Mouse (Mus musculus) midbrain, embryonic 13.5 days (tissue): ENCODE results near the gene Hhat. TPM values are rescaled to one million over a fixed set of nuclear protein-coding genes. Genes with fewer than 3 reads are reported as not detected.

Experiments
- ATAC-seq: fragments of 200-750 bp; cut with Nextera tagmentation; 2 replicates; pipeline ENCODE4 v1.8.0; 2017; ENCODE audit warnings: mild to moderate bottlenecking, moderate TSS enrichment, moderate library complexity
- H3K27ac ChIP-seq: fragments of 300-500 bp; sonication (generic); 2 replicates; pipeline ENCODE4 v1.5.1; 2015; ENCODE audit warnings: inconsistent platforms, mild to moderate bottlenecking, moderate library complexity
- H3K27me3 ChIP-seq: fragments of 300-500 bp; sonication (generic); 2 replicates; pipeline ENCODE4 v1.6.1; 2015; ENCODE audit warnings: mild to moderate bottlenecking, inconsistent platforms
- H3K36me3 ChIP-seq: fragments of 300-500 bp; sonication (generic); 2 replicates; pipeline ENCODE4 v1.6.1; 2015; ENCODE audit warnings: mild to moderate bottlenecking, inconsistent platforms
- H3K4me1 ChIP-seq: fragments of 300-500 bp; sonication (generic); replicated peaks from 2 replicates; pipeline ENCODE4 v1.6.1; 2015; ENCODE audit warnings: inconsistent platforms
- H3K4me2 ChIP-seq: fragments of 300-500 bp; sonication (generic); replicated peaks from 2 replicates; pipeline ENCODE4 v1.6.1; 2015; ENCODE audit warnings: moderate library complexity, mild to moderate bottlenecking, inconsistent platforms
- H3K4me3 ChIP-seq: fragments of 300-500 bp; sonication (generic); replicated peaks from 2 replicates; pipeline ENCODE4 v1.5.1; 2015; ENCODE audit warnings: mild to moderate bottlenecking, inconsistent platforms
- H3K9ac ChIP-seq: fragments of 300-500 bp; sonication (generic); replicated peaks from 2 replicates; pipeline ENCODE4 v1.6.1; 2015; ENCODE audit warnings: mild to moderate bottlenecking, inconsistent platforms
- H3K9me3 ChIP-seq: fragments of 300-500 bp; sonication (generic); 2 replicates; pipeline ENCODE4 v1.6.1; 2016; ENCODE audit warnings: mild to moderate bottlenecking, inconsistent platforms
- WGBS: fragments of 180-500 bp; shearing (Covaris S2); methylation state at CpG from one replicate; pipeline ENCODE4 v1.1.7; 2015; 5-methylcytosine and 5-hydroxymethylcytosine counted together
- polyA plus RNA-seq: library from polyadenylated mRNA; unstranded; fragments of >200 nt; fragmentation: Nextera tagmentation; extraction: Ambion mirVana; gene quantifications from 2 replicates; pipeline ENCODE4 v1.2.1, GENCODE M21; 2015

The Hhat gene
- polyA plus RNA-seq, 1 experiment from 2014 or later: 5.9 TPM

DNA sequence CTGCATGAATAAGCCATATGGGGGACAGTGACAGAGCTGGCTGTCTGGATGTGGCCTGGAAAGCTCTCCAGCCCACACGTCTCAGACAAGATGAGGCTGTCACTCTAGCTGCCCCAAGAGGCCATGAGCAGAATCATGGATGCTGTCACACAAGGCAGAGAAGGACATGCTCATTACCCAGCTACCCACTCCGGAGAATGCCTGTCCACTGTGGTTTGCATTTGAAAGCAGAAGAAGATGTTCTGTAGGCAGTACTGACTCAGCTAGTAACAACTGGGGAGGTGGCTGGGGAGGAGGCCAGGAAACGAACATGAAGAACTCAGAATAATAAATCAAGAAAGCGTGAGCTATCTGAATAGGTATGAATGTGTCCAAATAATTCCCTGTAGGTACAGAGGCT is 215.5 kb downstream of the Hhat start:
- no peak overlapping the region for H3K27ac ChIP-seq
- H3K36me3 ChIP-seq: no peaks in the 10 kb centered on the region
- no peak overlapping the region for H3K4me2 ChIP-seq
- no peaks in the 10 kb centered on the region for H3K9me3 ChIP-seq
- no peak overlapping the region for H3K9ac ChIP-seq
- H3K27me3 ChIP-seq: no peaks in the 10 kb centered on the region
- peaks cover 20% of the 10 kb centered on the region for H3K4me1 ChIP-seq
- no peak overlapping the region for H3K4me3 ChIP-seq
- ATAC-seq: no peak
- 50% methylated on average over 4 of the region's 4 CpGs for WGBS

DNA sequence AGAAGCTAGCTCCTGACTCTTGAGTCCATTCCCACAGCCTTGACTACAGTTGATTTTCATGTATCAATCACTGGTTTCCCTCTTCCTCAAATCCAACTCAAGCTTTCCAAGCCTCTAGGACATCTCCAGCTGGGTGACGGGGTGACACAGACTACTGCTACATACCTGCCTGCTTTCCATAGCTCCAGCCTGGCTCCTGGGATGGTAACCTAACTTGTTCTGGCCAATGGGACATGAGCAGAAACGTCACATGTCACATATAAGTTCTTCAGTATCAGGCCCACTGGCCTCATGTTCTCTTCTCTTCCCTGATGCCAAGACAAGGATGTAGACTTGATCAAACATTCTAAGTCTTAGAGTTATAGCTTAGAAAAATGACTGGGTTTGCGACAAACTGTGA is 220.5 kb downstream of the Hhat start:
- ATAC-seq: no peak
- no peak overlapping the region for H3K9ac ChIP-seq
- no peaks in the 10 kb centered on the region for H3K27me3 ChIP-seq
- H3K9me3 ChIP-seq: no peaks in the 10 kb centered on the region
- H3K4me2 ChIP-seq: no peak overlapping the region
- peaks cover 6% of the 10 kb centered on the region; the same call in 1 of the 2 replicates for H3K4me1 ChIP-seq
- no peaks in the 10 kb centered on the region for H3K36me3 ChIP-seq
- no peak overlapping the region for H3K27ac ChIP-seq
- no peak overlapping the region for H3K4me3 ChIP-seq
- 95% methylated on average over 3 of the region's 3 CpGs for WGBS

DNA sequence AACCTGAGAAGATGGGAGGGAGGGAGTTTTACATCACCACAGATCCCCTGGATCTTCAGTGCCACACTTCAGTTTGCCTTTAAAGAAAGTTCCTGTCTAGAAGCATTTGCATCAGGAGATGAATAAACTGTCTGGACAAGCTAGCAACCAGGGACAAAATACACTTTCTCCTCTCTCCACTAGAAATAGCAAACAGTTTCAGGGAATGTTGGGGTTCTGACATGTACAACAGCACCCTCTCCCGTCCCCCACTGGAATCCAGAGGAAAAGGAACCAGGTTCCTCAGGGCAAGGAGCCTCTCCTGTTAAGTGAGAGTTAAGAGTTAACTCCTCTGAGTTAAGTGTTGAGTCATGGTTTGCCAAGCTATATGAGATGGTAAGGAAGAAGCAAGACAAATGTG is 224.2 kb downstream of the Hhat start:
- Histone ChIP-seq H3K9me3 (no peaks in the 10 kb centered on the region), H3K27ac (no peak overlapping the region), H3K36me3 (no peaks in the 10 kb centered on the region), H3K27me3 (no peaks in the 10 kb centered on the region), H3K4me2 (no peak overlapping the region), H3K9ac (no peak overlapping the region), H3K4me1 (peaks cover 24% of the 10 kb centered on the region), H3K4me3 (no peak overlapping the region)
- ATAC-seq: no peak
- WGBS: 23% methylated on average over 1 of the region's 1 CpGs

DNA sequence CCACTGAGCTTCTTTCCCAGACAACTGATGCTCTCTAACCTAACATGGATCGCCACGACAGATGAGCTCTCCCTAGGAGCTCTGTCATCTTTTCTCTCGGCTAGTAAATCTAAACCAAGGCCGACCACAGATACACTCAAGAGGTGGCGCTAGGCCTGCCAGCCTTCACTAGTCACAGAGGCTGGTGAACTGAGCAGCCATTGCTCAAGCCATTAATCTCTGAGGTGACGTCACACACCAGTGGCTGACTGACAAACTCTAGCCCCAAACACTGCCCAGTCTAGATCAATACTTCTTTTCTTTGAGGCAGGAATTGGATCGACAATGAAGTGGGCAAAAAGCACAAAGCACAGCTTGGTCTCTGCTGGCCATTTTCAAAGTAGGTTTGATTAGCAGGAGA is 226.1 kb downstream of the Hhat start:
- H3K9me3 ChIP-seq: no peaks in the 10 kb centered on the region
- 0 out of 2 replicates have a peak, but pooled peaks have one; percentile 37 for ATAC-seq
- no peak overlapping the region for H3K27ac ChIP-seq
- H3K4me2 ChIP-seq: no peak overlapping the region
- H3K9ac ChIP-seq: no peak overlapping the region
- 51% methylated on average over 7 of the region's 7 CpGs for WGBS
- no peaks in the 10 kb centered on the region for H3K27me3 ChIP-seq
- peaks cover 25% of the 10 kb centered on the region for H3K4me1 ChIP-seq
- no peaks in the 10 kb centered on the region for H3K36me3 ChIP-seq
- H3K4me3 ChIP-seq: no peak overlapping the region

DNA sequence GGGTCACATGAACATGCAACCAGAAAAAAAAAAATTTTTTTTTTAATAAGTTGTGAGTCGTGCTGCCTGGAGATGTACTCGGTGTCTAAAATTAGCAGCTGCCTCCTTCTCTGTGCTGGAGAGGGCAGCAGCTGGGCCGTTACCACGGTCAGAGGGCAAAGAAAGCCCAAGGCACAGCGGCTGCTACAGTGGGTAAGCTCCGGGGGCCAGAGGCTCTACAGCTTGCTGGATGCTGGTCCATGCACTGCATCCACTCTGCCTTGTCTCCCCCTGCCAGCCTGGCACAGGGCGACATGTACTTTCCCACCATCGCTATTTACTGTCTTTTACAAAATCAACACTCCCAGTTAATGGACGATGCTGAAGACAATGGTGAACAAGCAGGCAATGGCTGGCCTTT is 226.9 kb downstream of the Hhat start:
- no peak overlapping the region for H3K27ac ChIP-seq
- ATAC-seq: peak; percentile 69; the same call in 1 of the 2 replicates
- H3K27me3 ChIP-seq: no peaks in the 10 kb centered on the region
- H3K4me3 ChIP-seq: no peak overlapping the region
- no peaks in the 10 kb centered on the region for H3K9me3 ChIP-seq
- peaks cover 25% of the 10 kb centered on the region for H3K4me1 ChIP-seq
- H3K36me3 ChIP-seq: no peaks in the 10 kb centered on the region
- no peak overlapping the region for H3K9ac ChIP-seq
- H3K4me2 ChIP-seq: no peak overlapping the region
- 55% methylated on average over 9 of the region's 9 CpGs for WGBS

DNA sequence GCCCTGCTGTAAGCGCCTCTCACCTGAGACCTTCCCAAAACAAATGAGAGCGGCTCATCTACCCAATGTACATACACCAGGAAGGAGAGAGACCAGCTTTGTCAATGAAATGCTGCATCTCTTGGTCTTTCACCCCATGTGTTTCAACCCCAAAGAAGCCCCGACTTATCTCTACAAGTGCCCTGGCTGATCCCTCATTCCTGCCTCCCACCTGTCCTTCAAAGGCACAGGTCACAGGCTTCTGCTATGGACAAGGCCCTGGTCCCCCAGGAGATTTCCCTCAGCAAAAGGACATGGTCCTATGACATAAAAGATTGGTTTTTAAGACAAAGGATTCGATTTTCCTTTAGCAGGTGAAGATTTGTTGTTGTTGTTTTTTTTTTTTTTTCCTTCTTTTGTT is 227.3 kb downstream of the Hhat start:
- Histone ChIP-seq H3K27ac (no peak overlapping the region), H3K4me1 (peaks cover 25% of the 10 kb centered on the region), H3K4me3 (no peak overlapping the region), H3K36me3 (no peaks in the 10 kb centered on the region), H3K4me2 (no peak overlapping the region), H3K9ac (no peak overlapping the region), H3K9me3 (no peaks in the 10 kb centered on the region), H3K27me3 (no peaks in the 10 kb centered on the region)
- no peak for ATAC-seq
- 87% methylated on average over 4 of the region's 4 CpGs for WGBS

DNA sequence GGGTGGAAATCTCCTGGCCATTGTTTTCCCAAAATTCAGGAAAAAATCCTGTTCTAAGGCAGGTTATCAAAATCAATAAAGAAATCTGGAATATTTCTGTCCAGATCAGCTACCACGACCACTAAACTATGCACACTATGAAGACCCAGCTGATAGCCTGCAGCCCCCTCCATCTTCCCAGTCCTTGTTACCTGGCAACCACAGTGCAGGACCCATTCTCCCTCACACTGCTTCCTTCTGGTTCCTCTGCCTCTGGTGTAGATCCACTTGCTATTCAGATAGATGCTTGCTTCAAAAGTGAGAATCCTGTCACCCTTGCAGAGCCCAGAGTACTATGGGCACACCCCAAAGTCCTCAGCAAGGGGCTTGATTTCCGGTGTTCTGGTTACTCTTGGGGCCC is 228.9 kb downstream of the Hhat start:
- no peaks in the 10 kb centered on the region for H3K36me3 ChIP-seq
- no peak overlapping the region for H3K4me2 ChIP-seq
- no peak overlapping the region for H3K27ac ChIP-seq
- no peak overlapping the region for H3K9ac ChIP-seq
- WGBS: 69% methylated on average over 2 of the region's 2 CpGs
- no peak for ATAC-seq
- H3K27me3 ChIP-seq: no peaks in the 10 kb centered on the region
- H3K4me3 ChIP-seq: no peak overlapping the region
- no peaks in the 10 kb centered on the region for H3K9me3 ChIP-seq
- H3K4me1 ChIP-seq: peaks cover 25% of the 10 kb centered on the region

DNA sequence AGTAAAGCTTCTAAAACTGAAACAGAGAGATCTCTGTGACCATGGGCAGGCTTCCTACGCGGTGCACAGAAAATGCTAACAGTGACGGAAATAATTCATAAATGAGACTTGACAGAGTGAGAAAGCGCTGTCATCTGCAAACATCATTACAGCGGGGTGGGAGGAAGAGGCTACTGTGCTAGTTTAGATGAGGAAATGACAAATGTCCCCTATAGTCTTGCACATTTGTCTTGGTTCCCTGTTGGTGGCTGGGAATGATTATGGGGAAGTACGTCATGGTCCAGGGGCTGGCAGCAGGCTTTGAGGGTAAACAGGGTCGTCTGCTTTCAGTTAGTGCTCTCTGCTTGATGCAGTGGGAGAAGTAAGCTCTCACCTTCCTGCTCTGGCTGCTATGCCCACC is 233.9 kb downstream of the Hhat start:
- Histone ChIP-seq H3K36me3 (no peaks in the 10 kb centered on the region), H3K9me3 (no peaks in the 10 kb centered on the region), H3K4me3 (no peak overlapping the region), H3K4me1 (peaks cover 4% of the 10 kb centered on the region), H3K27ac (no peak overlapping the region), H3K27me3 (no peaks in the 10 kb centered on the region), H3K9ac (no peak overlapping the region), H3K4me2 (no peak overlapping the region)
- WGBS: 84% methylated on average over 7 of the region's 7 CpGs
- ATAC-seq: no peak

DNA sequence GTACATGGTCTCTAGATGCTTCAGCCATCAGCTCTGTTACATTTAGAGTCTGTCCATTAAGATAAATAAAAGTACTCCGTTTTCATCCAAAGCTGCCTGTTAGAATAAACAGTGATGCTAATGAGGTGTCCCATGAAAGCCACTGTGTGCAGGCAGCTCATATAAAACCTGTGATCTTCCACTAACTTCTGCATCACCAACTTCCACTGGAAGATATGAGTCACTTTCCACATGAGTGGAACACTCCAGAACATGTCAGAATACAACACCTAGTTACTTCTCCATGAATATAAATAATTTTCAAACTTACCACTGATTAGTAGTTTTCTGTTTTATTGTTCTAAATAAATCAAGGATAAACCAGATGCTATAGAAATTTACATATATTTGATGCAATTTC is 234.6 kb downstream of the Hhat start:
- Histone ChIP-seq H3K36me3 (no peaks in the 10 kb centered on the region), H3K27me3 (no peaks in the 10 kb centered on the region), H3K4me3 (no peak overlapping the region), H3K4me1 (no peaks in the 10 kb centered on the region), H3K9me3 (no peaks in the 10 kb centered on the region), H3K9ac (no peak overlapping the region), H3K27ac (no peak overlapping the region), H3K4me2 (no peak overlapping the region)
- 53% methylated on average over 1 of the region's 1 CpGs for WGBS
- ATAC-seq: no peak

DNA sequence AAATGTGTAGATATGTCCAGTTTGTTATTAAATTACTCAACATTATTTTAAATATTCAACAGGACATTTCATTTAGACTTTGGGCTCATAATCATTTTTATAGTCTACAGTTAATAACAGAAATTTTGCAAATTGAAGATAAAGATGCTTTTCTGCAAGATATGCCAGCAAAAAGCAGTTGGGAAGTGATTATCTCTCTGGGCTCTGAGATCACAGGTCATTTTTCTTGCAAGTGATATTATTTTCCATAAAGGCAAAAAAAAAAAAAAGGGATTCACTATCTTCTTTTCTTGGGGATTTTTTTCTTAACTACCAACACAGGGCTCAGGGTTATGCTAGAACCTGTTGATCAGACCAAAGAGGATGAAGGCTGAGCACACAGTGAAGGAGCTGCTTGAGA is 238.0 kb downstream of the Hhat start:
- Histone ChIP-seq H3K36me3 (no peaks in the 10 kb centered on the region), H3K4me3 (no peak overlapping the region), H3K27me3 (no peaks in the 10 kb centered on the region), H3K9ac (no peak overlapping the region), H3K4me2 (no peak overlapping the region), H3K4me1 (peaks cover 2% of the 10 kb centered on the region; the same call in 1 of the 2 replicates), H3K27ac (no peak overlapping the region), H3K9me3 (no peaks in the 10 kb centered on the region)
- no peak for ATAC-seq

DNA sequence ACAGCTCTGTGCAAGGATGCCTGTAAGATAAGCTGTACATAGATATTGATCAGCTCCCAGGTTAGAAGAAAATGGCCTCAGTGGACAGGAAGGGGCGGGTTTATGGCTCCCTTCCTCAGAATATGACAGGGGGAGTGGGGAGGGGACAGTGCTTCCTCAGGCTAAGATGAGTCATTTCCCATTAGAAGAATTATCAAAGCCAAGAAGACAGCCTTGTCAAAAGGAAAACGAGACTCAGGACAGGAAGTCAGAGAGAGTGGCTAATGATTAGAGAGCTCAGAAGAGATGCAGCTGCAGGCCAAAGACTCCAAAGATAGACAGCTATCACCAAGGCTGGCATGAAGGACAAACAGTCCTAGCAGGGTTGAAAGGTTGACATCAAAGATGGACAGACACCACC is 238.8 kb downstream of the Hhat start:
- Histone ChIP-seq H3K27me3 (no peaks in the 10 kb centered on the region), H3K4me1 (peaks cover 4% of the 10 kb centered on the region; the same call in 1 of the 2 replicates), H3K36me3 (no peaks in the 10 kb centered on the region), H3K27ac (no peak overlapping the region), H3K9me3 (no peaks in the 10 kb centered on the region), H3K9ac (no peak overlapping the region), H3K4me3 (no peak overlapping the region), H3K4me2 (no peak overlapping the region)
- no peak for ATAC-seq
- WGBS: 67% methylated on average over 2 of the region's 2 CpGs

DNA sequence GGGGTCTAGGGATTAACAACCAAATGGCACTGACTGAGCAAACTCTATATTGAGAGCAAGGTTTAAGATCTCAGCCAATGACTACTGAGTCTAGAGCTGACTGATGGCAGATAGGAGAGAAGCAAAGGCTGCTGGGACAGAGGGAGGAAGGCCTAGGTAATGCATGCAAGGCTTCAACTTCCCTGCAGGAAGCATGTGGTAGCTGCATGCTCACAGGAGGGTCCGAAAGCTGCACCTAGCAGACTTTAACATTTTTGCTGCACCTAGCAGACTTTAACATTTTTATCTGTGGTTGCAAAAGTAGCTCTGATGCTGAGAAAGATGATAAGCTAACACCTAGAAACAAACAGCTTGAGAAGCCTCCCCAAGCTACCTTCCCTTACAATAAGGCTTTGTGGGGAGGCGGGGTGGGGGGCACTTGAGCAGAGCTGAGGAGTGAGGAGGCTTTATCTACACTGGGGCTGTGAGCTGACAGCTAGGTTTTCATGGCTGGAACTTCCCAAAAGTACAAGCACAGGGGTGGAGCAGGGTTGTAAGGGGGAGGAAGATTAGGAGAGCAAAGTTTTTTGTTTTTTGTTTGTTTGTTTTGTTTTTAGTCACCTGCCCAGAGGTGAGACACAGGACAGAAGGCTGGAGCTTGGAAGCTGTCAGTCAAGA is 239.4 kb downstream of the Hhat start:
- no peak overlapping the region for H3K4me3 ChIP-seq
- peaks cover 4% of the 10 kb centered on the region; the same call in 1 of the 2 replicates for H3K4me1 ChIP-seq
- H3K36me3 ChIP-seq: no peaks in the 10 kb centered on the region
- no peaks in the 10 kb centered on the region for H3K9me3 ChIP-seq
- no peak overlapping the region for H3K4me2 ChIP-seq
- no peaks in the 10 kb centered on the region for H3K27me3 ChIP-seq
- no peak overlapping the region for H3K27ac ChIP-seq
- 0 out of 2 replicates have a peak, but pooled peaks have one; percentile 45 for ATAC-seq
- H3K9ac ChIP-seq: no peak overlapping the region
- WGBS: 76% methylated on average over 2 of the region's 2 CpGs

DNA sequence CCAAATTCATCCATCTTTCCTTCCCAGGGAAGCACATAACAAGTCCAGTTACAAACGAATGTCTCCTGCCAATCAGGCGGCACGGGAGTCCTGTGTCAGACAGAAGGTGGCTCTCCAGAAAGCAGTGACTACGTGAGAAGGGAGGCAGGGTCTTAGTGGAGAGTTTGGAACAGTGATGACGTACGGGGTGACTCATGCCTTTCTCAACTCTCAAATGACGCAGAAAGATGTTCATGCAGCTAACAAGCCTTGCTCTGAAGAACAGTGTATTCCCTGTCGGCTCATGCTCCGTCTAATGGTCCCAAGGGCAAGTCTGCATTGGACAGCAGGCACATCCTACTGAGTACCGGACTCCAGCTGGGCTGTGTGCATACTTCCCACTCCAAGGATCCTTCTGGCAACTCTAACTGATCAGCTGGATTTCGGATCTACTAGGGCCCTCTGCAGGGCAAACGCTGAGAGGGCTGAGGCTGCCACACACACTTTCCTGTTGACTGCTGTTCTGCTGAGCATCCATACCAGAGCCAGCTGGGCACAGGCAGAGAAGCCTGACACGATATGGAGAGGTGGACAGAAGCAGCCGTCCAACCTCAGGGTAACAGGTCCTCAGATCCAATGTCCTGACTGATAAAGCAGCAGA is 245.2 kb downstream of the Hhat start:
- Histone ChIP-seq H3K9ac (no peak overlapping the region), H3K27ac (no peak overlapping the region), H3K4me3 (no peak overlapping the region), H3K4me2 (no peak overlapping the region), H3K9me3 (no peaks in the 10 kb centered on the region), H3K4me1 (peaks cover 44% of the 10 kb centered on the region), H3K27me3 (no peaks in the 10 kb centered on the region), H3K36me3 (no peaks in the 10 kb centered on the region)
- WGBS: 74% methylated on average over 14 of the region's 14 CpGs
- ATAC-seq: no peak
